Mouse (Mus musculus) lung, adult 2 months (tissue): ENCODE data around the gene Dhx15. TPM values are rescaled to one million over a fixed set of nuclear protein-coding genes. Genes with fewer than 3 reads are reported as not detected.

ENCODE experiments used
- DNase-seq: peaks from one replicate; pipeline ENCODE4 v3.0.0; 2022
- H3K4me1 ChIP-seq: fragments of 200-500 bp; 2 replicates; pipeline ENCODE4 v1.6.1; 2011; ENCODE audit warnings: low read length; ENCODE audit not compliant: control insufficient read depth, insufficient read depth
- H3K4me3 ChIP-seq: fragments of 200-500 bp; replicated peaks from 2 replicates; pipeline ENCODE3; 2011; ENCODE audit warnings: low read depth, mild to moderate bottlenecking, control low read depth, low read length; ENCODE audit errors: extremely low read depth
- CTCF ChIP-seq: fragments of 200-500 bp; IDR thresholded peaks from 2 replicates; pipeline ENCODE4 v1.5.1; 2011; ENCODE audit warnings: mild to moderate bottlenecking, low read length, control low read depth; ENCODE audit not compliant: insufficient read depth
- POLR2A ChIP-seq: fragments of 200-500 bp; IDR thresholded peaks from 2 replicates; pipeline ENCODE4 v1.6.1; 2011; ENCODE audit warnings: low read depth, mild to moderate bottlenecking, control low read depth, low read length, borderline replicate concordance; ENCODE audit errors: extremely low read depth
- WGBS: fragments of 180-500 bp; shearing (Covaris S2); methylation state at CpG from one replicate; pipeline ENCODE4 v1.1.7; 2018; 5-methylcytosine and 5-hydroxymethylcytosine counted together
- polyA plus RNA-seq: library from polyadenylated mRNA; depleted of rRNA; stranded (reverse); fragments of >200 nt; gene quantifications from 2 replicates; pipeline ENCODE4 v1.2.3, GENCODE M21; 2012; rRNA removed

Dhx15 gene
- polyA plus RNA-seq, 1 experiment, result 50.8 TPM

GRCm38 (mm10) chr5:52113851-52114731, 76.2 kb downstream of the Dhx15 start:
- Histone ChIP-seq H3K4me1 (peaks cover 18% of the 10 kb centered on the region), H3K4me3 (peak overlapping the region; percentile 26)
- peak; percentile 8 for DNase-seq
- under 1% methylated on average over 54 of the region's 54 CpGs for WGBS
- TF ChIP-seq POLR2A, result no peak
- TF ChIP-seq CTCF, result no peak

GRCm38 (mm10) chr5:52112953-52113841, 77.1 kb downstream of the Dhx15 start:
- TF ChIP-seq CTCF, result no peak
- Histone ChIP-seq H3K4me1 (peaks cover 18% of the 10 kb centered on the region), H3K4me3 (peak overlapping the region; percentile 26)
- peak; percentile 9 for DNase-seq
- WGBS, result 2% methylated on average over 72 of the region's 73 CpGs

GRCm38 (mm10) chr5:52112191-52112760, 78.0 kb downstream of the Dhx15 start:
- no peak for TF ChIP-seq POLR2A
- TF ChIP-seq CTCF, result no peak
- no peak overlapping the region for H3K4me3 ChIP-seq
- no peak for DNase-seq

GRCm38 (mm10) chr5:52110808-52111663, 79.3 kb downstream of the Dhx15 start:
- no peak for DNase-seq
- H3K4me3 ChIP-seq, result no peak overlapping the region
- TF ChIP-seq POLR2A (no peak), CTCF (no peak)
- peaks cover 15% of the 10 kb centered on the region for H3K4me1 ChIP-seq
- WGBS, result 74% methylated on average over 10 of the region's 10 CpGs

More at GRCm38 (mm10) chr5:52112191-52112760, 78.0 kb downstream of the Dhx15 start:
- 32% methylated on average over 16 of the region's 16 CpGs for WGBS
- H3K4me1 ChIP-seq, result peaks cover 18% of the 10 kb centered on the region

Other genes with a start within 250 kb of the Dhx15 start
- gene Sod3, start 173.3 kb upstream of the Dhx15 start, polyA plus RNA-seq, result 293 and 326 TPM in 2 replicates